Mouse (Mus musculus) common myeloid progenitor, adult 5-6 weeks (primary cell): Measurements from ENCODE around the gene Ikbip. TPM values are rescaled to one million over a fixed set of nuclear protein-coding genes. Genes with fewer than 3 reads are reported as not detected.

Source experiments
- total RNA-seq: library from RNA; stranded (forward); fragments of 200-1000, 187-1606 nt; gene quantifications from 2 replicates; pipeline ENCODE4 v1.2.3, GENCODE M21; 2017

The Ikbip gene
- total RNA-seq, 1 experiment from 2014 or later = 19.0 TPM

Other genes starting within 250 kb of the Ikbip start
- gene Apaf1, start 170 bp upstream of the Ikbip start, total RNA-seq = 23.1 and 39.6 TPM in 2 replicates
- gene Slc25a3, start 41.1 kb downstream of the Ikbip start, total RNA-seq = 238 and 276 TPM in 2 replicates
- gene Tmpo, start 98.4 kb downstream of the Ikbip start, total RNA-seq = 529 and 544 TPM in 2 replicates